Mouse (Mus musculus): ENCODE measurements around the gene Clint1.

GRCm38 (mm10) chr11:45848253-45848652 is 3.6 kb upstream of the Clint1 start:
- TF ChIP-seq CTCF (IDR thresholded peaks at IDR 0.05; ENCODE audit: borderline replicate concordance, insufficient read depth, low read length) (no peak), POLR2A (IDR thresholded peaks at IDR 0.05; ENCODE audit: low read depth, low read length) (no peak)
